Mouse (Mus musculus): ENCODE measurements around the gene Rnf126. TPM values are rescaled to one million over a fixed set of nuclear protein-coding genes. Genes with fewer than 3 reads are reported as not detected.

The Rnf126 gene
- total RNA-seq, 2 experiments from 2014 or later = 27.4 to 33.4 TPM

GRCm38 (mm10) chr10:79733847-79734246 is 32.9 kb downstream of the Rnf126 start:
- no peak for DNase-seq

- DNase-seq = no peak
Measured at GRCm38 (mm10) chr10:79732500-79732899, 34.3 kb downstream of the Rnf126 start.

DNA sequence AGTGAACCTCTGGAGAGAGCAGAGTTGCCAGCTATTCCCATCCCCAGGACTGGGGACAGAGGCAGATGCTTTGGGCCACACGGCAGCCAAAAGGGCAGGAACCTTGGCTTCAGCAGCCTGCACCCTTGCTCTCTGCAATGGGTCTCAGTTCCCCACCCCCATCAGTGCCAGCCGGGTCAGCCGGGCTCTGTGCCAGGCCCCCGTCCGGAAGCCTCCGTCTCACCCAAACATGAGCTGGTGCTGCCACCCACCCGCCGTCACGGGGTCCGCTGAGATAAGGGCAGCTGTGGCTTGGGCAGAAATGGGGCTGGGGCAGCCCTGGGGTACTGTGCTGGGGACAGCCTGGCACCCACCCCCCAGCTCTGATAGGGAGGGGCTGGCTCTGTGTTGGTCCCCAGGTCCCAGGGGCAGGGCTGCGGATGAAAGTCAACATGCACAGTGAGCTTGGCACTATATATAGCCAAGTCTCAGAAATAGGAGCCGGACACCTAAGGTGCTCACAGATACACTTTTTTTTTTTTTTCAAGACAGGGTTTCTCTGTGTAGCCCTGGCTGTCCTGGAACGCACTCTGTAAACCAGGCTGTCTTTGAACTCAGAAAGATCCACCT is 37.3 kb downstream of the Rnf126 start:
- peak; percentile 56 for DNase-seq

GRCm38 (mm10) chr10:79728323-79729249 is 38.2 kb downstream of the Rnf126 start:
- no peak for DNase-seq

DNA sequence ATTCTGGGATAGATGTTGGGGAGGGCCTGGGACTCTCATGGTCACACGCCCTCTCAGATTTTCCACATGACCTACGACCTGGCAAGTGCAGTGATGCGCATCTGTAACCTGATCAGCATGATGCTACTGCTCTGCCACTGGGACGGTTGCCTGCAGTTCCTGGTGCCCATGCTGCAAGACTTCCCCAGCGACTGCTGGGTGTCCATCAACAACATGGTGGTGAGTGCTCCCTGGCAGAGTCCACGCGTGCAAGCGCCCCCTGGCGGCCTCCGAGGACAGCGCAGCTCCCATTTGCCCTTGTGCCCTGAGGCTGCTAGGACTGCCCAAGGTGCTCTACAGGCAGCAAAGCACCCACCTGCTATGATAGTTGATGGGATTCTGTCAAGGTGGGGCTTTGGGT is 40.7 kb downstream of the Rnf126 start:
- DNase-seq = peak; percentile 60

GRCm38 (mm10) chr10:79723692-79724091 is 43.1 kb downstream of the Rnf126 start:
- DNase-seq = no peak

- no peak for DNase-seq
Measured at GRCm38 (mm10) chr10:79723047-79723446, 43.7 kb downstream of the Rnf126 start.

- DNase-seq = no peak
Measured at GRCm38 (mm10) chr10:79721089-79721488, 45.7 kb downstream of the Rnf126 start.

GRCm38 (mm10) chr10:79717640-79718357 is 49.0 kb downstream of the Rnf126 start:
- no peak for DNase-seq

DNA sequence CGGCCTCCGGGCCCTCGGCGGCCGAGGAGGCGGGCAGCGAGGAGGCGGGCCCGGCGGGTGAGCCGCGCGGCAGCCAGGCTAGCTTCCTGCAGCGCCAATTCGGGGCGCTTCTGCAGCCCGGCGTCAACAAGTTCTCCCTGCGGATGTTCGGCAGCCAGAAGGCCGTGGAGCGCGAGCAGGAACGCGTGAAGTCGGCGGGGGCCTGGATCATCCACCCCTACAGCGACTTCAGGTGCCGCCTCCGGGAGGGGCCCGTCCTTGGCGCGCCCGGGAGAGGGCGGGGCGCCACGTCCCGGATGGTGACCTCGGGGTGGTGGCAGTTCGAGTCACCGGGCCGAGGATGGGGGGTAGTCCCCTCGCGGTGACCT is 49.8 kb downstream of the Rnf126 start:
- DNase-seq = no peak

- DNase-seq = no peak
Measured at GRCm38 (mm10) chr10:79716254-79716987, 50.3 kb downstream of the Rnf126 start, which contains the start of gene Hcn2. TSS of gene Hcn2 (plus strand) at chr10:79716634.

GRCm38 (mm10) chr10:79714996-79715395 is 51.8 kb downstream of the Rnf126 start:
- no peak for DNase-seq

GRCm38 (mm10) chr10:79713163-79713562 is 53.6 kb downstream of the Rnf126 start:
- no peak for DNase-seq

GRCm38 (mm10) chr10:79712499-79713126 is 54.1 kb downstream of the Rnf126 start:
- no peak for DNase-seq

DNA sequence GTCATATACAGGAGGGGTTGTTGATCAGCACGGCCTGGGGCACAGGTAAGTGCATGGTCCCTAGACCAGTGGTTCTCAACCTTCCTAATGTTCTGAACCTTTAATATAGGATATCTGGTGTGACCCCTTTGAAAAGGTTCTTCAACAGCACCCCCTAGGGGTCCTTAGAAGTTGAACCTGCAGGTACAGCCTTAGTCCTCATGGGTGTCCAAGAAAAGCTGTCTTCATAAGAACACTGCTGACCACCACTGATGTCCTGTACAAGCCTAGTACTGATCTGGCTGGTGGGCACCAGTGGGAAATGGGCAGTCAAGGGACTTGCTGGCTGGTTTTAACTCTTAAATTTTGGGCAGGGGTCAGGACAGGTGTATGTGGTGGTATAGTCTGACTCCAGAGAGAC is 54.7 kb downstream of the Rnf126 start:
- no peak for DNase-seq

DNA sequence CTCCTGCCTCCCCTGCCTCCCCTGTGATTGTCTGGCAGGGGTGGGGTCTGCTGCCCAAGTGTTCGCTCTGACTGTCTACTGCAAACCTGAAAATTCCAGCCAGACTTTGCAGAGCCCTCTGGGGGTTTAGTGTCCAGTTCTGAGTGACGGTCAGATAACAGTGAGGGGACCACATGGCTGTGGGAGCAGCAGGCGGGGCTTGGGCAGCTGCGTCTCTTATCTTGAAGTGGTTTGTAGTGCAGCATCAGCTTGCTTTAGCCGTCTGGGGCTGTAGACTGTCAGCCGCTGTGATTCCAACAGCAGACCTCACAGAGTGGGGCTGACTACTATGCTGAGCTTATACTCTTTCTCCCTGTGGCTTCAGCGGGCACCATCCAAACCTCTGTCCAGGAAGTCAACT is 57.4 kb downstream of the Rnf126 start:
- DNase-seq = no peak

GRCm38 (mm10) chr10:79708668-79709067 is 58.1 kb downstream of the Rnf126 start:
- DNase-seq = peak; percentile 57

Data from gastrocnemius, postnatal 25 days (tissue).